Mouse (Mus musculus): ENCODE measurements at regions not wholly inside any gene's neighbourhood (a gene's known extent, or its start where the extent isn't known, plus 50 kb on each side); places are given as distances from the start of the nearest gene placed in this dataset.

DNA sequence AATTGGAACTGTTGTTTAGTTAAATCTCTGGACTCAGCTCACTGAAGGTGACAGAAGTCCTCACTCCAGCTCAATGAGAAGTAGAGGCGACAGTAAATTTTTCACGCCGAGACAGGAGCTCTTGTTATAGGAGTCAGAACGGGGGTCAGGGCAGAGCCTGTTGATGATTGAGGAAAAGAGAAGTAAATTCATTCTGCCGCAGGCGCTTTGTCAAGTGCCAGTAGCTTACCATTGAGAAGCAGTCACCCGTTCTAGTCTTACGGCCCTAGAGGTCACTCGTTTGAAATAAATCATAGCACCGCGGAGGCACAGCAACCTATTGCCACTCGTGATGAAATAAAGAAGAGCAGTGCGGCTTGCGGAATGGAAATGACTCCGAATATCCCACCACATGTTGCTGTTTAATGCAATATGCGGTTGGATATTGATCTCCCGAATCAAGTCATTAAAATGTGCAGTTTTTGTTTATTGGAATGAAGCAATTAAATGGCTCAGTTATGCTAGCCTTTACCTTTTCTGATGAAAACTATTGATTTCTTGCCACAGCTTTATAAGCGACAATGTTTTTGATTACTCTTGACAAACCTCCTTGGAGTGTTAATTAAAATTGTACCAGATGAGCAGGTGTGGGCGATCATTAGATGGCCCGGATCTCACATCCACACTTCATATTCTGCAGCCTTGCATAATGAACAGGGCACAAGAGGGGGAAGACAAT, 152.7 kb downstream of the Zfp281 start:
- TF ChIP-seq UBTF (IDR thresholded peaks at IDR 0.05; ENCODE audit: low read depth, low read length), result no peak
- no peak for TF ChIP-seq POLR2A (IDR thresholded peaks at IDR 0.05; ENCODE audit: low read depth, low read length)
- TF ChIP-seq MAFK (IDR thresholded peaks at IDR 0.05; ENCODE audit: insufficient replicate concordance, low read length), result no peak

Measured in CH12.LX (cell line).